Mouse (Mus musculus): ENCODE results near the gene Cyp4f15. TPM values are rescaled to one million over a fixed set of nuclear protein-coding genes. Genes with fewer than 3 reads are reported as not detected.

Cyp4f15 gene
- not detected in 2 replicates for polyA plus RNA-seq (2014; fragmentation: Nextera tagmentation; extraction: Ambion mirVana)

GRCm38 (mm10) chr17:32685048-32685750 lies at the start of gene Cyp4f15:
TSS of gene Cyp4f15 (plus strand) at chr17:32685627.
- ATAC-seq (ENCODE audit: insufficient number of reproducible peaks, insufficient read depth, low FRiP score, low read depth): no peak
- no peak within 1 kb of the TSS for H3K27ac ChIP-seq (replicated peaks in 1 of 2; ENCODE audit: control insufficient read depth in 1 of 2, insufficient read depth in 1 of 2, low read depth in 2 of 2, low read length in 2 of 2)
- H3K27me3 ChIP-seq (ENCODE audit: control insufficient read depth, insufficient read depth, low read length): no peaks in the 10 kb centered on the region
- H3K9ac ChIP-seq (ENCODE audit: low read length): no peak within 1 kb of the TSS
- H3K4me3 ChIP-seq (ENCODE audit: control insufficient read depth in 1 of 2, insufficient read depth in 1 of 2, low read depth in 1 of 2, low read length in 2 of 2): no peak within 1 kb of the TSS
- 19% methylated on average over 7 of the region's 7 CpGs for WGBS
- H3K9me3 ChIP-seq (ENCODE audit: control insufficient read depth, low read length): no peaks in the 10 kb centered on the region
- H3K36me3 ChIP-seq (ENCODE audit: control insufficient read depth, insufficient read depth, low read length): no peaks in the 10 kb centered on the region
- H3K4me2 ChIP-seq (ENCODE audit: low read length): no peak within 1 kb of the TSS
- H3K4me1 ChIP-seq (ENCODE audit: control insufficient read depth in 2 of 2, insufficient read depth in 2 of 2, low read length in 2 of 2): no peaks in the 10 kb centered on the region

DNA sequence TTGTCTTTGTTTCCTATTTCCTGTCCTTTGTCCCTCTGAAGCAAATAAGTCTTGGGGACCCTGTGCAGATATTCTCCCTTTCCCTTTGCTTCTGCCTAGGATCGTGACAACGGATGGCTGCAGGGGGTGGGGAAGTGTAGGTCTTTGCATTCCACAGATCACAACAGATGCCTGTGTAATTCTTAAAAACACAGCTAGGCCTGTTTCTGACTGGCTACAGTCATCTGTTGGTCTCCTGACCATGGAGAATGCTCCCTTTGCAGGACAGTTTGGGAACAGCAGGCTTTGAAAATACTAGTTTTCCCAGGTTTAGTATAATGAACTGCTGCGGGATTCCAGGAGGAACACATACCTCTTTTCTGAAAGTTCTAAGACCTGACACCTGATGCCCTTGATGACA lies 49.1 kb upstream of the Cyp4f15 start:
- Histone ChIP-seq H3K36me3 (ENCODE audit: control insufficient read depth, insufficient read depth, low read length) (no peaks in the 10 kb centered on the region), H3K4me1 (ENCODE audit: control insufficient read depth in 2 of 2, insufficient read depth in 2 of 2, low read length in 2 of 2) (no peaks in the 10 kb centered on the region), H3K27me3 (ENCODE audit: control insufficient read depth, insufficient read depth, low read length) (no peaks in the 10 kb centered on the region), H3K4me2 (ENCODE audit: low read length) (no peak overlapping the region), H3K9me3 (ENCODE audit: control insufficient read depth, low read length) (no peaks in the 10 kb centered on the region), H3K4me3 (ENCODE audit: control insufficient read depth in 1 of 2, insufficient read depth in 1 of 2, low read depth in 1 of 2, low read length in 2 of 2) (no peak overlapping the region), H3K9ac (ENCODE audit: low read length) (no peak overlapping the region), H3K27ac (replicated peaks in 1 of 2; ENCODE audit: control insufficient read depth in 1 of 2, insufficient read depth in 1 of 2, low read depth in 2 of 2, low read length in 2 of 2) (no peak overlapping the region)
- no peak for ATAC-seq (ENCODE audit: insufficient number of reproducible peaks, insufficient read depth, low FRiP score, low read depth)
- 37% methylated on average over 3 of the region's 3 CpGs for WGBS

- Histone ChIP-seq H3K27me3 (ENCODE audit: control insufficient read depth, insufficient read depth, low read length) (no peaks in the 10 kb centered on the region), H3K9ac (ENCODE audit: low read length) (no peak overlapping the region), H3K4me1 (ENCODE audit: control insufficient read depth in 2 of 2, insufficient read depth in 2 of 2, low read length in 2 of 2) (no peaks in the 10 kb centered on the region), H3K4me2 (ENCODE audit: low read length) (no peak overlapping the region), H3K36me3 (ENCODE audit: control insufficient read depth, insufficient read depth, low read length) (no peaks in the 10 kb centered on the region), H3K27ac (replicated peaks in 1 of 2; ENCODE audit: control insufficient read depth in 1 of 2, insufficient read depth in 1 of 2, low read depth in 2 of 2, low read length in 2 of 2) (no peak overlapping the region), H3K4me3 (ENCODE audit: control insufficient read depth in 1 of 2, insufficient read depth in 1 of 2, low read depth in 1 of 2, low read length in 2 of 2) (no peak overlapping the region), H3K9me3 (ENCODE audit: control insufficient read depth, low read length) (no peaks in the 10 kb centered on the region)
- no peak for ATAC-seq (ENCODE audit: insufficient number of reproducible peaks, insufficient read depth, low FRiP score, low read depth)
- WGBS: 76% methylated on average over 2 of the region's 2 CpGs
Measured at GRCm38 (mm10) chr17:32637151-32637550, 48.3 kb upstream of the Cyp4f15 start.

GRCm38 (mm10) chr17:32646631-32647030 lies 38.8 kb upstream of the Cyp4f15 start:
- Histone ChIP-seq H3K27me3 (ENCODE audit: control insufficient read depth, insufficient read depth, low read length) (no peaks in the 10 kb centered on the region), H3K4me2 (ENCODE audit: low read length) (no peak overlapping the region), H3K4me1 (ENCODE audit: control insufficient read depth in 2 of 2, insufficient read depth in 2 of 2, low read length in 2 of 2) (no peaks in the 10 kb centered on the region), H3K36me3 (ENCODE audit: control insufficient read depth, insufficient read depth, low read length) (no peaks in the 10 kb centered on the region), H3K27ac (replicated peaks in 1 of 2; ENCODE audit: control insufficient read depth in 1 of 2, insufficient read depth in 1 of 2, low read depth in 2 of 2, low read length in 2 of 2) (no peak overlapping the region), H3K9ac (ENCODE audit: low read length) (no peak overlapping the region), H3K9me3 (ENCODE audit: control insufficient read depth, low read length) (no peaks in the 10 kb centered on the region), H3K4me3 (ENCODE audit: control insufficient read depth in 1 of 2, insufficient read depth in 1 of 2, low read depth in 1 of 2, low read length in 2 of 2) (no peak overlapping the region)
- no peak for ATAC-seq (ENCODE audit: insufficient number of reproducible peaks, insufficient read depth, low FRiP score, low read depth)
- 79% methylated on average over 4 of the region's 4 CpGs for WGBS

GRCm38 (mm10) chr17:32653860-32654259 lies 31.6 kb upstream of the Cyp4f15 start:
- WGBS: 87% methylated on average over 4 of the region's 4 CpGs
- Histone ChIP-seq H3K9me3 (ENCODE audit: control insufficient read depth, low read length) (no peaks in the 10 kb centered on the region), H3K27ac (replicated peaks in 1 of 2; ENCODE audit: control insufficient read depth in 1 of 2, insufficient read depth in 1 of 2, low read depth in 2 of 2, low read length in 2 of 2) (no peak overlapping the region), H3K4me1 (ENCODE audit: control insufficient read depth in 2 of 2, insufficient read depth in 2 of 2, low read length in 2 of 2) (peaks cover 0 to 2% of the 10 kb centered on the region in 2 experiments; a peak in 2 of 4 replicates), H3K4me2 (ENCODE audit: low read length) (no peak overlapping the region), H3K36me3 (ENCODE audit: control insufficient read depth, insufficient read depth, low read length) (no peaks in the 10 kb centered on the region), H3K9ac (ENCODE audit: low read length) (no peak overlapping the region), H3K4me3 (ENCODE audit: control insufficient read depth in 1 of 2, insufficient read depth in 1 of 2, low read depth in 1 of 2, low read length in 2 of 2) (no peak overlapping the region), H3K27me3 (ENCODE audit: control insufficient read depth, insufficient read depth, low read length) (no peaks in the 10 kb centered on the region)
- no peak for ATAC-seq (ENCODE audit: insufficient number of reproducible peaks, insufficient read depth, low FRiP score, low read depth)

DNA sequence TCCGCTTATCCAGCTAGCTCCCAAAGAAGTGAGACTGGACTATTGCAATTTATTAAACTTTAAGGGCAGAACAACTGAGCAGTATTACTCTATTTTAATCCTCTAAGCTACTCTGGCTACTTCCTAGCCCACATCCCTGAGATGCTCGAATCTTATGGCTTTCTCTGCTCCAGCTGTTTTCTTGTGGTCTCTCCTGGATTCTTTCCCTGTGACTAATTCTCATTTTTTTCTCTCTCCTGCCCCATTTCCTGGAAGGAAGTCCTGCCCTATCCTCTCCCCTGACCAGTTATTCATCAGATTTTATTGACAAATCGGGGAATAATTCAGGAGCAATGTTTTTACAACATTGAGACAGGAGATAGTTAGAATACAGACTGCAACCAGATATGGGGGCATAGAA lies 28.4 kb upstream of the Cyp4f15 start:
- 58% methylated on average over 3 of the region's 3 CpGs for WGBS
- no peak overlapping the region for H3K27ac ChIP-seq (replicated peaks in 1 of 2; ENCODE audit: control insufficient read depth in 1 of 2, insufficient read depth in 1 of 2, low read depth in 2 of 2, low read length in 2 of 2)
- no peak for ATAC-seq (ENCODE audit: insufficient number of reproducible peaks, insufficient read depth, low FRiP score, low read depth)
- no peaks in the 10 kb centered on the region for H3K9me3 ChIP-seq (ENCODE audit: control insufficient read depth, low read length)
- H3K4me1 ChIP-seq (ENCODE audit: control insufficient read depth in 2 of 2, insufficient read depth in 2 of 2, low read length in 2 of 2): peaks cover 0 to 3% of the 10 kb centered on the region in 2 experiments; a peak in 2 of 4 replicates
- H3K4me3 ChIP-seq (ENCODE audit: control insufficient read depth in 1 of 2, insufficient read depth in 1 of 2, low read depth in 1 of 2, low read length in 2 of 2): no peak overlapping the region
- H3K27me3 ChIP-seq (ENCODE audit: control insufficient read depth, insufficient read depth, low read length): no peaks in the 10 kb centered on the region
- no peak overlapping the region for H3K4me2 ChIP-seq (ENCODE audit: low read length)
- no peak overlapping the region for H3K9ac ChIP-seq (ENCODE audit: low read length)
- no peaks in the 10 kb centered on the region for H3K36me3 ChIP-seq (ENCODE audit: control insufficient read depth, insufficient read depth, low read length)

DNA sequence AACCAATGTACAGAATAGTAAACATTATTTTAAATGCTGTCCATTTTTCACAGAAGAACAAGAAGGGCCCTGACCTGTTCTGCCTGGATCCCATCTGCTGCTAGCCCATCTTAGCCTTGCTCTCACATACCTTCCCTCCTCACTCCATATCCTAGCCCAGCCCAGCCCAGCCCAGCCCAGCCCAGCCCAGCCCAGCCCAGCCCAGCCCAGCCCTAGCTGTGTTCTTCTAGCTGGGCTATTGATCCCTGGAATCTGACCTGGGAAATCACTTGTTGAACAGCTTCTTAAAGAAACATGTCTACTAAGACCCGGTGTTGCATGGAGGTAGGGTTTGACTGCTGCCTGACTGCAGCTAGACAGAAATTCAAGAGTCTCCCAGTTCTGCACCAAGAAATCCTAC lies 27.2 kb upstream of the Cyp4f15 start:
- H3K4me2 ChIP-seq (ENCODE audit: low read length): no peak overlapping the region
- no peak overlapping the region for H3K9ac ChIP-seq (ENCODE audit: low read length)
- H3K4me3 ChIP-seq (ENCODE audit: control insufficient read depth in 1 of 2, insufficient read depth in 1 of 2, low read depth in 1 of 2, low read length in 2 of 2): no peak overlapping the region
- no peaks in the 10 kb centered on the region for H3K27me3 ChIP-seq (ENCODE audit: control insufficient read depth, insufficient read depth, low read length)
- peaks cover 0 to 3% of the 10 kb centered on the region in 2 experiments; a peak in 2 of 4 replicates for H3K4me1 ChIP-seq (ENCODE audit: control insufficient read depth in 2 of 2, insufficient read depth in 2 of 2, low read length in 2 of 2)
- 74% methylated on average over 1 of the region's 1 CpGs for WGBS
- no peak for ATAC-seq (ENCODE audit: insufficient number of reproducible peaks, insufficient read depth, low FRiP score, low read depth)
- H3K9me3 ChIP-seq (ENCODE audit: control insufficient read depth, low read length): no peaks in the 10 kb centered on the region
- H3K27ac ChIP-seq (replicated peaks in 1 of 2; ENCODE audit: control insufficient read depth in 1 of 2, insufficient read depth in 1 of 2, low read depth in 2 of 2, low read length in 2 of 2): no peak overlapping the region
- H3K36me3 ChIP-seq (ENCODE audit: control insufficient read depth, insufficient read depth, low read length): no peaks in the 10 kb centered on the region

DNA sequence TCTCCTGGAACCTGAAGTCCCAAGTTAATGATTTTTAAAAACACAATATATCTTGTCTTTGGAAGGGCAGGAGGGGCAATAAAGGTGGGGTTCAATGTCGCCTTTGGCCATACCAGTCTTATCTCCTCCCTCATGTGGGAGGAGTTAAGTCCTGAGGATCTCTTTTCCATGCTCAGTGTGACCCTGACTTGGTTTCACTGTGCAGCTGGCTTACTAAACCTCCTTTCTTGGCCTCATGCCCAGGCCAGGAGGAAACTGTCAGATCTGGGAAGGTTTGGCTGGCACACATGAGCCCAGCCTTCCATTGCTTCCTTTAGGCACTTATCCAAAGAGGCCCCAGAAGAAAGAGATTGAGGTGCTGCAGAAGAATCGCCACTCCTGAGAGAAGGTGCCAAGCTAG lies 26.7 kb upstream of the Cyp4f15 start, which contains the start of gene Cyp4f40:
Gene Cyp4f40, plus strand, starts transcription at position 189 of the 400 bp plus-strand sequence.
- no peak for ATAC-seq (ENCODE audit: insufficient number of reproducible peaks, insufficient read depth, low FRiP score, low read depth)
- Histone ChIP-seq H3K4me3 (ENCODE audit: control insufficient read depth in 1 of 2, insufficient read depth in 1 of 2, low read depth in 1 of 2, low read length in 2 of 2) (no peak within 1 kb of the TSS), H3K9ac (ENCODE audit: low read length) (no peak within 1 kb of the TSS), H3K9me3 (ENCODE audit: control insufficient read depth, low read length) (no peaks in the 10 kb centered on the region), H3K36me3 (ENCODE audit: control insufficient read depth, insufficient read depth, low read length) (no peaks in the 10 kb centered on the region), H3K4me2 (ENCODE audit: low read length) (no peak within 1 kb of the TSS), H3K27ac (replicated peaks in 1 of 2; ENCODE audit: control insufficient read depth in 1 of 2, insufficient read depth in 1 of 2, low read depth in 2 of 2, low read length in 2 of 2) (no peak within 1 kb of the TSS), H3K27me3 (ENCODE audit: control insufficient read depth, insufficient read depth, low read length) (no peaks in the 10 kb centered on the region), H3K4me1 (ENCODE audit: control insufficient read depth in 2 of 2, insufficient read depth in 2 of 2, low read length in 2 of 2) (peaks cover 0 to 3% of the 10 kb centered on the region in 2 experiments; a peak in 2 of 4 replicates)
- 27% methylated on average over 2 of the region's 2 CpGs for WGBS
